Mouse (Mus musculus) induced T-regulatory cell, adult 2 months (primary cell): ENCODE measurements around the gene Gm1993.
"Not testable (repeated sequence)": the region's sequence is repeated elsewhere in the genome, so short reads cannot be mapped to it uniquely, and the experiment has no call there.

Source experiments
- DNase-seq: peaks from one replicate; pipeline ENCODE4 v3.0.0-alpha.2; 2012; ENCODE audit warnings: low read depth

Gene Gm1993

DNA sequence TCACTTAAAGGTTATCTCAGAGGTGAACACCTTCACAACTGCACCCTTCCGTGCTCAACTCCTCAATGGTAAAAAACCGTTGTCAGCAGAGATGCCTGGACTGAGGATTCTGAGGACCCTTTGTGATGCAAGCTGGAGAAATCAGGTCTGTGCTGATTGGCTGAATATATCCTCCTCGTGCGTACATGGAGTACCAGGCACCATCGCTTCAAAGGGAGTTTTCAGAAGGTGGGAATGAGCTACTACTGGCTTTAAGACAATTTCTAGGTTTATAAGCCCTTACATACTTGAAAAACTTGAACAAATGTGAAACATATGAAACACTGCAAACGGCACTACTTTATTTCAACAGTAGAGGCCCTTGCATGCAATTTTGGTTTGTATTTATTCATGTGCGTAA, at the start of gene Gm1993:
Gm1993 (minus strand) TSS at position 101 of the 400 bp plus-strand sequence.
- not testable (repeated sequence) for DNase-seq
